Mouse (Mus musculus) hindbrain, embryonic 11.5 days (tissue): ENCODE measurements around the gene Eif2ak1. TPM values are rescaled to one million over a fixed set of nuclear protein-coding genes. Genes with fewer than 3 reads are reported as not detected.

ENCODE experiments used
- ATAC-seq: fragments of 200-750 bp; cut with Nextera tagmentation; 2 replicates; pipeline ENCODE4 v1.8.0; 2017; ENCODE audit warnings: mild to moderate bottlenecking, moderate TSS enrichment, moderate library complexity; ENCODE audit not compliant: low FRiP score
- DNase-seq: peaks from one replicate; pipeline ENCODE4 v3.0.0-alpha.2; 2015; ENCODE audit warnings: low spot score
- H3K27ac ChIP-seq: fragments of 300-500 bp; sonication (generic); 2 replicates; pipeline ENCODE4 v1.5.1; 2014; ENCODE audit warnings: mild to moderate bottlenecking, low read depth, low read length
- H3K27me3 ChIP-seq: fragments of 300-500 bp; sonication (generic); 2 replicates; pipeline ENCODE4 v1.6.1; 2014; ENCODE audit warnings: mild to moderate bottlenecking, low read length, moderate library complexity, mixed read lengths; ENCODE audit not compliant: control insufficient read depth, insufficient read depth
- H3K36me3 ChIP-seq: fragments of 300-500 bp; sonication (generic); 2 replicates; pipeline ENCODE4 v1.6.1; 2014; ENCODE audit warnings: mild to moderate bottlenecking, low read length, moderate library complexity, mixed read lengths; ENCODE audit not compliant: control insufficient read depth, insufficient read depth
- H3K4me1 ChIP-seq: fragments of 300-500 bp; sonication (generic); replicated peaks from 2 replicates; pipeline ENCODE4 v1.6.1; 2014; ENCODE audit warnings: low read length, mixed read lengths; ENCODE audit not compliant: control insufficient read depth, insufficient read depth
- H3K4me2 ChIP-seq: fragments of 300-500 bp; sonication (generic); replicated peaks from 2 replicates; pipeline ENCODE4 v1.6.1; 2014; ENCODE audit warnings: mild to moderate bottlenecking, low read depth, low read length
- H3K4me3 ChIP-seq: fragments of 300-500 bp; sonication (generic); 2 replicates; pipeline ENCODE4 v1.5.1; 2014; ENCODE audit warnings: low read depth, low read length
- H3K9ac ChIP-seq: fragments of 300-500 bp; sonication (generic); 2 replicates; pipeline ENCODE4 v1.6.1; 2014; ENCODE audit warnings: low read depth, low read length
- H3K9me3 ChIP-seq: fragments of 300-500 bp; sonication (generic); 2 replicates; pipeline ENCODE4 v1.6.1; 2016; ENCODE audit warnings: low read length; ENCODE audit not compliant: control insufficient read depth
- WGBS: fragments of 180-500 bp; shearing (Covaris S2); extraction: QIAGEN DNeasy Blood & Tissue Kit; methylation state at CpG from one replicate; pipeline ENCODE4 v1.1.7; 2014; 5-methylcytosine and 5-hydroxymethylcytosine counted together
- polyA plus RNA-seq: library from polyadenylated mRNA; unstranded; fragments of >200 nt; fragmentation: Nextera tagmentation; extraction: Ambion mirVana; gene quantifications from 2 replicates; pipeline ENCODE4 v1.2.1, GENCODE M21; 2014

The Eif2ak1 gene
- polyA plus RNA-seq, 1 experiment from 2014 or later: 55.2 TPM

DNA sequence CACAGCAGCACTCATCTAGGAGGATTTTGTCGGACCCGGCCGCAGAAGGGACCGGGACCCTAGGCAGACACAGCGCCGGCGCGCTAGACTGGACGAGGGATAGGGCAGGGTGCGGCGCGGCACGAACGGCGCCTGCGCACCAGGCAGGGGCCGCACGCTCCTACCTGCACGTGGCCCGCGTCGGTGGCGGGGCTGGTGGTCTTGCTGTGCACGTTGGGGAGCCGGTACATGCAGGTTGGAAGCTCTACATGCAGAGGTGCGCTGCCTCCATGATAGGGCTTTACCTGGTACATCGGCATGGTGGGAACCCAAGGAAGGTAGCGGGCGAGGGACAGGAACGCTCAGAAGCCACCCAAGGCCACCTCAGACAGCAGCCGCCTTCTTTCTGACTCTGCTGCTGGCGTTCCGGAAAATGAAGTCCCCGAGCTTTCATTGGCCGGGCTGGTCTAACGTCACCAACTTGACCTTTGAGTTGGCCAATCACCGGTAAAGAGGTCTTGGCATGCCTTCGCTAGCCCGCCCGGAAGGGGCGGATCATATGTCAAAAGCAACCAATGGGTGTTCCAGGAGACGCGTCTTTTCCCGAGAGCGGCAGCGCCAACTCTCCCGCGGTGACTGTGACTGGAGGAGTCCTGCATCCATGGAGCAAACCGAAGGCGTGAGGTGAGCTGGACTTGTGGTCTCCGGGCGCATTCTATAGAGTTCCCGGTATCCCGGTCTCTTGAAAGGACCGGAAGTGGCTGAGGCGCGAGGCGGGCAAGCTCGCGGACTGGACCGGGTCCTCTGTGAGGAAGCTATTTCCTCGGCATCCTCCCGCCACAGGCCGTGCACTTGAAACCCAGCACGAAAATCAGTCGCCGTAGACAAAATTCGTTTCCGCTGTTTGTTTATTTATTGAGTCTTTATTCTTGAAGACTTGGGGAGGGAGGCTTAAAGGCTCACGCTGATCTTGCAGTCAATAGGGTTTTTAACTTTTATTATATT lies 92.1 kb downstream of the Eif2ak1 start, which contains the start of the genes Aimp2 and Pms2:
TSS of gene Aimp2 (minus strand) at position 431 of the 984 bp plus-strand sequence.
TSS of gene Pms2 (plus strand) at position 548 of the 984 bp plus-strand sequence.
- Histone ChIP-seq H3K9ac (peak within 1 kb of the TSS; percentile 64), H3K4me3 (peak within 1 kb of the TSS; percentile 70), H3K36me3 (no peaks in the 10 kb centered on the region), H3K4me1 (0 out of 2 replicates have a peak, but pooled peaks cover 4% of the 10 kb centered on the region), H3K4me2 (peak within 1 kb of the TSS; percentile 52), H3K9me3 (no peaks in the 10 kb centered on the region), H3K27me3 (no peaks in the 10 kb centered on the region), H3K27ac (peak within 1 kb of the TSS; percentile 77)
- under 1% methylated on average over 70 of the region's 70 CpGs for WGBS
- ATAC-seq (peak; percentile 100), DNase-seq (peak; percentile 96)

DNA sequence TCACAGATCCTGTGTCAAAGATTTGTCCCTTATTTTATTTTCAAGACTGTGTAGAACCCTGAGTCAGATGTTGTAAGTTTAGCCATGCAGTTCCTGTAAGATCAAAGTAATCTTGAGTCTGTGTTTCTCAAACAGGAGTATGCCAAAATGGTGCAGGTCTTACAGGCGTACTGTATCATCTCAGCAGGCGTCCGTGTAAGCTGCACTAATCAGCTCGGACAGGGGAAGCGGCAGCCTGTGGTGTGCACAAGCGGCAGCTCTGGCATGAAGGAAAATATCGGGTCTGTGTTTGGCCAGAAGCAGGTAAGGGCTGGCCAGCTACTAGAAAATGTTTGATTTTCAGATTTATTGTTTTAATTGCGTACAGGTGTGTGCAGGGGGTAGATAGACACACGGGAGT lies 98.6 kb downstream of the Eif2ak1 start:
- DNase-seq (no peak), ATAC-seq (no peak)
- H3K9me3 ChIP-seq: no peaks in the 10 kb centered on the region
- H3K4me2 ChIP-seq: no peak overlapping the region
- H3K4me3 ChIP-seq: no peak overlapping the region
- no peaks in the 10 kb centered on the region for H3K27me3 ChIP-seq
- H3K9ac ChIP-seq: no peak overlapping the region
- H3K27ac ChIP-seq: no peak overlapping the region
- H3K36me3 ChIP-seq: 0 out of 2 replicates have a peak, but pooled peaks cover 3% of the 10 kb centered on the region
- H3K4me1 ChIP-seq: no peaks in the 10 kb centered on the region
- 95% methylated on average over 9 of the region's 9 CpGs for whole genome bisulfite sequencing

DNA sequence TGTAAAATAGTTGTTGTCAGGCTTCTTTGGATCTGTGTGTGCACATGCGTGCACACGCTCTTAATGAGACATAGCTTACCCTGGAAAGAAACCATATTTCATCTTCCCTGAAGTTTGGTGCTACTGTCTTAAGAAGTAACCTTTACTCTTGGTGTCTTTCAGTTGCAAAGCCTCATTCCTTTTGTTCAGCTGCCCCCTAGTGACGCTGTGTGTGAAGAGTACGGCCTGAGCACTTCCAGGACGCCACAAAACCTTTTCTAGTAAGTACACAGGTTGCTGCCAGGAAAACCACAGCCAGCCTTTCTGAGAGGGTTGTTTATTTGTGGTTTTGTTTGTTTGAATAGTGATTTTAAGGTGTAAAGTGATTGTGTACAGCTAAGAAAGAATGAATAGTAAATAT lies 99.8 kb downstream of the Eif2ak1 start:
- H3K4me3 ChIP-seq: no peak overlapping the region
- no peak overlapping the region for H3K9ac ChIP-seq
- no peaks in the 10 kb centered on the region for H3K27me3 ChIP-seq
- ATAC-seq (no peak), DNase-seq (peak; percentile 52)
- 0 out of 2 replicates have a peak, but pooled peaks cover 3% of the 10 kb centered on the region for H3K36me3 ChIP-seq
- H3K9me3 ChIP-seq: no peaks in the 10 kb centered on the region
- H3K27ac ChIP-seq: no peak overlapping the region
- 57% methylated on average over 5 of the region's 5 CpGs for WGBS
- no peaks in the 10 kb centered on the region for H3K4me1 ChIP-seq
- H3K4me2 ChIP-seq: no peak overlapping the region

DNA sequence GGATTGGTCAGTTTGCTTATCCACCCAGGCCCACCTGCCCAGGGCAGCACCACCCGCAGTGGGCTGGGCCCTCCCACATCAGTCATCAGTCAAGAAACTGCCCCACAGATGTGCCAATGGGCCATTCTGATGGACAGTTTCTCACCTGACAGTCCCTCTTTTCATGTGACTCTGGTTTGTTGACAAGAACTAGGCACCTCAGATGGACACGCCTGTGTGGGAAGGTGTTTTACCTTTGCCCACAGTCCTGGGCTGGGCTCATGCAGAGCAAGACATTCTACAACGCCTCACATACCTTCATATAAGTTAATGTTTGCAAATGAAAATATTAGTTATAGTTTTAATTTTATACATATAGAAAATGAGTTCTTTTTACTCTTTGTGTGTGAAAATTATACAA lies 100.5 kb downstream of the Eif2ak1 start:
- no peak overlapping the region for H3K27ac ChIP-seq
- H3K9me3 ChIP-seq: no peaks in the 10 kb centered on the region
- H3K27me3 ChIP-seq: no peaks in the 10 kb centered on the region
- H3K4me3 ChIP-seq: no peak overlapping the region
- DNase-seq (no peak), ATAC-seq (no peak)
- 98% methylated on average over 3 of the region's 3 CpGs for WGBS
- 0 out of 2 replicates have a peak, but pooled peaks cover 3% of the 10 kb centered on the region for H3K36me3 ChIP-seq
- H3K9ac ChIP-seq: no peak overlapping the region
- H3K4me1 ChIP-seq: no peaks in the 10 kb centered on the region
- H3K4me2 ChIP-seq: no peak overlapping the region

DNA sequence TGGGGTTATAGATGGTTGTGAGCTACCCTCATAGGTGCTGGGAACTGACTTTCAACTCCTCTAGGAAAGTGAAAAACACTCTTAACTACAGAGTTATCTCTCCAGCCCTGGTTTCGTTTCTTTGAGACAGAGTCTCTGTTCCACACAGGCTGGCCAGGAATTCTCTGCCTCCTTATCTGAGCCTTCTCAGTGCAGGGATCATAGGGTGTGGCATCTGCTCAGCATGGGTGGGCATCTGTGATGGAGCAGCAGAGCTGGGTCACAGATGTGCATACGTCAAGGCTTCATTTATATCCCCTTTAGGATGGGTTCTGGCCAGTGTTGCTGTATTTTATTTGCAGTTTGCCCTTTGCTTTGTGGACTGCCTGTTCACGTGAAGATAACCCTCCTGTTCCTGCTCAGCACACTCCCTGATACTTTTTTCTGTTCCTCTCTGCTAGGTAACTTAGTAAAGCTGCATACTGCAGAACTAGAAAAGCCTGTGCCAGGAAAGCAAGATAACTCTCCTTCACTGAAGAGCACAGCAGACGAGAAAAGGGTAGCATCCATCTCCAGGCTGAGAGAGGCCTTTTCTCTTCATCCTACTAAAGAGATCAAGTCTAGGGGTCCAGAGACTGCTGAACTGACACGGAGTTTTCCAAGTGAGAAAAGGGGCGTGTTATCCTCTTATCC lies 107.3 kb downstream of the Eif2ak1 start:
- WGBS: 94% methylated on average over 6 of the region's 6 CpGs
- no peaks in the 10 kb centered on the region for H3K9me3 ChIP-seq
- no peak for ATAC-seq

DNA sequence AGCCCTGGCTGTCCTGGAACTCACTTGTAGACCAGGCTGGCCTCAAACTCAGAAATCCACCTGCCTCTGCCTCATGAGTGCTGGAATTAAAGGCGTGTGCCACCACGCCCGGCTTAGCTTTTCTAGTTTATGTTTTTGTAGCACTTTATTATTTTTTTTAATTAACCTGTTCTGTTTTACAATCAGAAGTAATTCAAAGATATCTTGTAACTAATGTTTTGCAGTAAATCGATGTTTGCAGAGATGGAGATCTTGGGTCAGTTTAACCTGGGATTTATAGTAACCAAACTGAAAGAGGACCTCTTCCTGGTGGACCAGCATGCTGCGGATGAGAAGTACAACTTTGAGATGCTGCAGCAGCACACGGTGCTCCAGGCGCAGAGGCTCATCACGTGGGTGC lies 110.3 kb downstream of the Eif2ak1 start, which contains the start of gene Gm42421:
TSS of gene Gm42421 (plus strand) at position 301 of the 400 bp plus-strand sequence.
- Histone ChIP-seq H3K4me2 (no peak within 1 kb of the TSS), H3K36me3 (peaks cover 9% of the 10 kb centered on the region; the same call in 1 of the 2 replicates), H3K4me3 (no peak within 1 kb of the TSS), H3K27me3 (no peaks in the 10 kb centered on the region), H3K4me1 (no peaks in the 10 kb centered on the region), H3K27ac (no peak within 1 kb of the TSS), H3K9me3 (no peaks in the 10 kb centered on the region), H3K9ac (no peak within 1 kb of the TSS)
- DNase-seq: no peak
- 95% methylated on average over 8 of the region's 8 CpGs for WGBS
- ATAC-seq: no peak

More for the DNA sequence above, 107.3 kb downstream of the Eif2ak1 start:
- Histone ChIP-seq H3K4me2 (no peak overlapping the region), H3K9ac (no peak overlapping the region), H3K4me3 (no peak overlapping the region), H3K4me1 (no peaks in the 10 kb centered on the region), H3K36me3 (peaks cover 8% of the 10 kb centered on the region; the same call in 1 of the 2 replicates), H3K27me3 (no peaks in the 10 kb centered on the region), H3K27ac (no peak overlapping the region)
- DNase-seq: no peak

DNA sequence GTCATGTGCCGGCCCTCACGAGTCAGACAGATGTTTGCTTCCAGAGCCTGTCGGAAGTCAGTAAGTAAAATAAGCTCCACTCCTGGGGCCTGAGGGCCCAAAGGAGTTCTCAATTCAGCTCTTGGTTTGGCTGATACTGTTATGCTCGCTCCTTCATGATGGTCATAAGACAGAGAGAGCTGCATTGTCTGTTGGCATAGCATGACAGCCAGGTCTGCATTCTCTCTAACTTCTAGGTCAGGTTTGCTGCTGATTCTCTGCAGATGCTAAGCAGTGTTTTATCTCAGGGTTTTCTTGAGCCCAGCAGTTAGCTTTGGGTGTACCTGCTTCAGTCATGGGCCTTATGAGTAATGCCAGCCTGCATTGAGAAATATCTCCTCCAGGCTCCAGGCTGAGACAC lies 111.7 kb downstream of the Eif2ak1 start:
- peaks cover 9% of the 10 kb centered on the region; the same call in 1 of the 2 replicates for H3K36me3 ChIP-seq
- ATAC-seq: no peak

GRCm38 (mm10) chr5:143930656-143931055 lies 113.1 kb downstream of the Eif2ak1 start:
- H3K27ac ChIP-seq: no peak overlapping the region
- H3K4me3 ChIP-seq: no peak overlapping the region
- no peak overlapping the region for H3K9ac ChIP-seq
- H3K36me3 ChIP-seq: peaks cover 4% of the 10 kb centered on the region; the same call in 1 of the 2 replicates
- no peaks in the 10 kb centered on the region for H3K4me1 ChIP-seq
- WGBS: 97% methylated on average over 12 of the region's 12 CpGs
- ATAC-seq (no peak), DNase-seq (no peak)
- H3K9me3 ChIP-seq: no peaks in the 10 kb centered on the region
- no peak overlapping the region for H3K4me2 ChIP-seq
- no peaks in the 10 kb centered on the region for H3K27me3 ChIP-seq

More for the DNA sequence above, 111.7 kb downstream of the Eif2ak1 start:
- no peak for DNase-seq
- H3K9ac ChIP-seq: no peak overlapping the region
- no peaks in the 10 kb centered on the region for H3K27me3 ChIP-seq
- H3K4me1 ChIP-seq: no peaks in the 10 kb centered on the region
- no peaks in the 10 kb centered on the region for H3K9me3 ChIP-seq
- no peak overlapping the region for H3K4me2 ChIP-seq
- WGBS: 91% methylated on average over 4 of the region's 4 CpGs
- no peak overlapping the region for H3K27ac ChIP-seq
- H3K4me3 ChIP-seq: no peak overlapping the region
